Mouse (Mus musculus) lung, adult 2 months (tissue): Measurements from ENCODE around the gene Ube2j1.

Experiments
- CTCF ChIP-seq: fragments of 200-500 bp; IDR thresholded peaks from 2 replicates; pipeline ENCODE4 v1.5.1; 2011; ENCODE audit warnings: mild to moderate bottlenecking, low read length, control low read depth; ENCODE audit not compliant: insufficient read depth
- POLR2A ChIP-seq: fragments of 200-500 bp; IDR thresholded peaks from 2 replicates; pipeline ENCODE4 v1.6.1; 2011; ENCODE audit warnings: low read depth, mild to moderate bottlenecking, control low read depth, low read length, borderline replicate concordance; ENCODE audit errors: extremely low read depth

DNA sequence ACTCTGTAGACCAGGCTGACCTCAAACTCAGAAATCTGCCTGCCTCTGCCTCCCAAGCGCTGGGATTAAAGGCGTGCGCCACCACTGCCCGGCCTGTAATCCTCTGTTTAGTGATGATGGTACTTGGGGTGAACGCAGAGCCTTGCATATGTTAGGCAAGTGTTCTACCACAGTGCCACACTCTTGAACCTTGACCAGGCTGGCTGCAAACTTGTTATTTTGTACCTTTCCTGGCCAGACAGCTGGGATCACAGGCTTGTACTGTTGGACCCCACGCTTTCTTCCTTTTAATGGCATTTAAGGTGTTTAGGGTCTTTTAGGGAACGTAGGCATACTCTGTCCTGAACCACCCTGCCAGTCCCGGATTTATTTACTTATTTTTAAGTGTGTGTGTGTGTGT is 32.2 kb upstream of the Ube2j1 start:
- TF ChIP-seq CTCF (no peak), POLR2A (no peak)
